20 mouse cellular contexts compared by ENCODE assay signal in the genomic region with DNA sequence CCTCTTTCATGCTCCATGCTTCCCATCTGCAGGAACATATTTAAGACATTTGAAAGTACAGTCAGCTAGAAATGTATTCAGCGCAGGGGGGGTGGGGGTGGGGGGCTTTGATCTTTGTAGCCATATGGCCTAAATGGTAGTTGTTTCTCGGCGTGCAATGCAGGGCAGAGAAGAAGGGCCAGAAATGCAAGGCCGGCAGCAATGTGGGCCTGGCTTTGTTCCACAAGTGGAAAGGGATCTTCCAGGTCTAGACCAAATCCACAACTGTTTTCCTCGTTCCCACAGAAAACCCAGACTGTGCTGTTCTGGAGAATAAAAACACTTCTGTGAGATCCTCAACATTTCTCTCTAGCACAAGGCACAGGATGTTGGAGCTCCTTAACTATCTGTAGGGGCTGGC.
DNase-seq lines count a peak whose midpoint lies in the region; ATAC-seq lines count a peak whose summit lies in the region.
"Had no signal": no experiment of that assay in that cellular context is flagged by ENCODE, and none has a peak within 500 bp of the region (broad histone marks: within the 10 kb centered on the region; RNA-seq: fewer than 3 reads in every experiment).

No protein-coding gene starts in this region.

- H3K4me2 ChIP-seq in embryonic facial prominence, embryonic 13.5 days = no peak overlapping the region
- H3K4me2 ChIP-seq in embryonic facial prominence, embryonic 14.5 days (ENCODE audit: low read depth, low read length) = no peak overlapping the region
- no peak overlapping the region for H3K4me2 ChIP-seq in embryonic facial prominence, embryonic 15.5 days (replicated peaks)
- no peak overlapping the region for H3K4me2 ChIP-seq in midbrain, embryonic 11.5 days
- H3K4me2 ChIP-seq: embryonic facial prominence, embryonic 12.5 days; heart, embryonic 11.5 days; hindbrain, embryonic 12.5 days; hindbrain, embryonic 15.5 days had no signal

- no peaks in the 10 kb centered on the region for H3K9me3 ChIP-seq in embryonic facial prominence, embryonic 13.5 days
- H3K9me3 ChIP-seq in embryonic facial prominence, embryonic 10.5 days = no peaks in the 10 kb centered on the region
- no peaks in the 10 kb centered on the region for H3K9me3 ChIP-seq in embryonic facial prominence, embryonic 14.5 days (ENCODE audit: control insufficient read depth, low read length)
- no peaks in the 10 kb centered on the region for H3K9me3 ChIP-seq in embryonic facial prominence, embryonic 15.5 days (replicated peaks)
- no peaks in the 10 kb centered on the region for H3K9me3 ChIP-seq in midbrain, embryonic 11.5 days (ENCODE audit: control insufficient read depth, low read length)
- H3K9me3 ChIP-seq: embryonic facial prominence, embryonic 12.5 days; hindbrain, embryonic 12.5 days; hindbrain, embryonic 15.5 days had no signal

- no peak for ATAC-seq in embryonic facial prominence, embryonic 13.5 days (ENCODE audit: insufficient number of reproducible peaks, insufficient read depth, low FRiP score, low TSS enrichment, low read depth)
- no peak for ATAC-seq in embryonic facial prominence, embryonic 14.5 days (ENCODE audit: low read depth)
- peak; percentile 65; the same call in 1 of the 2 replicates for ATAC-seq in embryonic facial prominence, embryonic 15.5 days (ENCODE audit: insufficient number of reproducible peaks, low FRiP score, low TSS enrichment, low read depth)
- no peak for ATAC-seq in midbrain, embryonic 11.5 days (ENCODE audit: low FRiP score)
- ATAC-seq: CD4-positive, CD25-positive, alpha-beta regulatory T cell, adult 4 months; forebrain, embryonic 14.5 days; forebrain, postnatal 0 days; intestine, postnatal 0 days had no signal

- peaks cover 13% of the 10 kb centered on the region; the same call in 1 of the 2 replicates for H3K4me1 ChIP-seq in embryonic facial prominence, embryonic 13.5 days
- peaks cover 13% of the 10 kb centered on the region for H3K4me1 ChIP-seq in embryonic facial prominence, embryonic 10.5 days
- 0 out of 2 replicates have a peak, but pooled peaks cover 3% of the 10 kb centered on the region for H3K4me1 ChIP-seq in embryonic facial prominence, embryonic 14.5 days (ENCODE audit: control insufficient read depth, insufficient read depth, low read length)
- peaks cover 4% of the 10 kb centered on the region; the same call in 1 of the 2 replicates for H3K4me1 ChIP-seq in embryonic facial prominence, embryonic 15.5 days
- peaks cover 9% of the 10 kb centered on the region for H3K4me1 ChIP-seq in midbrain, embryonic 11.5 days (ENCODE audit: control insufficient read depth, insufficient read depth, low read length)

- peak overlapping the region; percentile 71 for H3K27ac ChIP-seq in embryonic facial prominence, embryonic 13.5 days
- H3K27ac ChIP-seq in embryonic facial prominence, embryonic 10.5 days (replicated peaks) = no peak overlapping the region
- H3K27ac ChIP-seq in embryonic facial prominence, embryonic 14.5 days (replicated peaks; ENCODE audit: low read depth, low read length) = peak overlapping the region; percentile 61
- H3K27ac ChIP-seq in embryonic facial prominence, embryonic 15.5 days (replicated peaks) = peak overlapping the region; percentile 74
- no peak overlapping the region for H3K27ac ChIP-seq in midbrain, embryonic 11.5 days (ENCODE audit: low read depth, low read length)
- H3K27ac ChIP-seq: embryonic facial prominence, embryonic 12.5 days; heart, adult 2 months; hindbrain, embryonic 12.5 days; hindbrain, embryonic 15.5 days had no signal

- 43% methylated on average over 5 of the region's 5 CpGs for WGBS in embryonic facial prominence, embryonic 13.5 days
- 88% methylated on average over 5 of the region's 5 CpGs for WGBS in embryonic facial prominence, embryonic 10.5 days
- 30% methylated on average over 5 of the region's 5 CpGs for WGBS in embryonic facial prominence, embryonic 14.5 days
- WGBS in embryonic facial prominence, embryonic 15.5 days = 35% methylated on average over 5 of the region's 5 CpGs
- WGBS in midbrain, embryonic 11.5 days = 87% methylated on average over 5 of the region's 5 CpGs

- H3K9ac ChIP-seq in embryonic facial prominence, embryonic 13.5 days = no peak overlapping the region
- H3K9ac ChIP-seq in embryonic facial prominence, embryonic 14.5 days (ENCODE audit: low read depth, low read length) = no peak overlapping the region
- no peak overlapping the region for H3K9ac ChIP-seq in embryonic facial prominence, embryonic 15.5 days
- H3K9ac ChIP-seq in midbrain, embryonic 11.5 days (ENCODE audit: low read length) = no peak overlapping the region
- H3K9ac ChIP-seq: embryonic facial prominence, embryonic 12.5 days; forebrain, postnatal 0 days; hindbrain, embryonic 12.5 days; hindbrain, embryonic 15.5 days had no signal

- H3K27me3 ChIP-seq in embryonic facial prominence, embryonic 13.5 days = no peaks in the 10 kb centered on the region
- no peaks in the 10 kb centered on the region for H3K27me3 ChIP-seq in embryonic facial prominence, embryonic 10.5 days (replicated peaks; ENCODE audit: low read depth, poor library complexity, severe bottlenecking)
- H3K27me3 ChIP-seq in embryonic facial prominence, embryonic 14.5 days (replicated peaks; ENCODE audit: control insufficient read depth, insufficient read depth, low read length) = no peaks in the 10 kb centered on the region
- no peaks in the 10 kb centered on the region for H3K27me3 ChIP-seq in embryonic facial prominence, embryonic 15.5 days
- H3K27me3 ChIP-seq in midbrain, embryonic 11.5 days (ENCODE audit: control insufficient read depth, insufficient read depth, low read length) = no peaks in the 10 kb centered on the region
- H3K27me3 ChIP-seq: embryonic facial prominence, embryonic 12.5 days; hindbrain, embryonic 12.5 days had no signal

- no peak for DNase-seq in embryonic facial prominence, embryonic 10.5 days (ENCODE audit: low spot score)
- peak; percentile 63 for DNase-seq in embryonic facial prominence, embryonic 14.5 days (ENCODE audit: low spot score)
- no peak for DNase-seq in midbrain, embryonic 11.5 days (ENCODE audit: low spot score, missing footprints)
- no peak for DNase-seq in c-Kit-positive CD71-positive TER-119-positive erythroid progenitor cells, embryonic 14.5 days (ENCODE audit: low spot score)
- DNase-seq: adrenal gland, adult 2 months; adrenal gland, postnatal 14 days; cerebellum, adult 11-12 months; cerebellum, adult 9-11 months; forebrain, postnatal 0 days; gastrocnemius, postnatal 25 days; heart, adult 2 months had no signal

- H3K36me3 ChIP-seq in embryonic facial prominence, embryonic 13.5 days = no peaks in the 10 kb centered on the region
- no peaks in the 10 kb centered on the region for H3K36me3 ChIP-seq in embryonic facial prominence, embryonic 10.5 days (replicated peaks)
- H3K36me3 ChIP-seq in embryonic facial prominence, embryonic 14.5 days (ENCODE audit: control insufficient read depth, insufficient read depth, low read length) = no peaks in the 10 kb centered on the region
- H3K36me3 ChIP-seq in embryonic facial prominence, embryonic 15.5 days = no peaks in the 10 kb centered on the region
- no peaks in the 10 kb centered on the region for H3K36me3 ChIP-seq in midbrain, embryonic 11.5 days (ENCODE audit: control insufficient read depth, insufficient read depth, low read length)
- H3K36me3 ChIP-seq: embryonic facial prominence, embryonic 12.5 days; hindbrain, embryonic 12.5 days; hindbrain, embryonic 15.5 days had no signal

- no peak overlapping the region for H3K4me3 ChIP-seq in embryonic facial prominence, embryonic 13.5 days
- H3K4me3 ChIP-seq in embryonic facial prominence, embryonic 10.5 days = no peak overlapping the region
- H3K4me3 ChIP-seq in embryonic facial prominence, embryonic 14.5 days (ENCODE audit: low read depth, low read length) = no peak overlapping the region
- H3K4me3 ChIP-seq in embryonic facial prominence, embryonic 15.5 days (replicated peaks) = no peak overlapping the region
- H3K4me3 ChIP-seq in midbrain, embryonic 11.5 days (ENCODE audit: low read depth, low read length) = no peak overlapping the region
- H3K4me3 ChIP-seq: embryonic facial prominence, embryonic 12.5 days; heart, adult 2 months; hindbrain, embryonic 12.5 days; hindbrain, embryonic 15.5 days had no signal

Comparison
In these comparisons a context has a peak if more than half of its experiments do, and no peak if none do; other contexts are left out.
1. H3K27ac ChIP-seq: peak in embryonic facial prominence, embryonic 13.5 days (single experiment), embryonic facial prominence, embryonic 14.5 days (single experiment) and embryonic facial prominence, embryonic 15.5 days (single experiment); none in embryonic facial prominence, embryonic 10.5 days (single experiment) and midbrain, embryonic 11.5 days (single experiment).